Mouse (Mus musculus): Measurements from ENCODE around the gene AC124502.3. TPM values are rescaled to one million over a fixed set of nuclear protein-coding genes. Genes with fewer than 3 reads are reported as not detected.

Gene AC124502.3
- total RNA-seq, 2 experiments from 2014 or later = 1.8 to 2.8 TPM

- DNase-seq = no peak
Measured at GRCm38 (mm10) chr19:5058801-5059771, 20.4 kb downstream of the AC124502.3 start.

DNA sequence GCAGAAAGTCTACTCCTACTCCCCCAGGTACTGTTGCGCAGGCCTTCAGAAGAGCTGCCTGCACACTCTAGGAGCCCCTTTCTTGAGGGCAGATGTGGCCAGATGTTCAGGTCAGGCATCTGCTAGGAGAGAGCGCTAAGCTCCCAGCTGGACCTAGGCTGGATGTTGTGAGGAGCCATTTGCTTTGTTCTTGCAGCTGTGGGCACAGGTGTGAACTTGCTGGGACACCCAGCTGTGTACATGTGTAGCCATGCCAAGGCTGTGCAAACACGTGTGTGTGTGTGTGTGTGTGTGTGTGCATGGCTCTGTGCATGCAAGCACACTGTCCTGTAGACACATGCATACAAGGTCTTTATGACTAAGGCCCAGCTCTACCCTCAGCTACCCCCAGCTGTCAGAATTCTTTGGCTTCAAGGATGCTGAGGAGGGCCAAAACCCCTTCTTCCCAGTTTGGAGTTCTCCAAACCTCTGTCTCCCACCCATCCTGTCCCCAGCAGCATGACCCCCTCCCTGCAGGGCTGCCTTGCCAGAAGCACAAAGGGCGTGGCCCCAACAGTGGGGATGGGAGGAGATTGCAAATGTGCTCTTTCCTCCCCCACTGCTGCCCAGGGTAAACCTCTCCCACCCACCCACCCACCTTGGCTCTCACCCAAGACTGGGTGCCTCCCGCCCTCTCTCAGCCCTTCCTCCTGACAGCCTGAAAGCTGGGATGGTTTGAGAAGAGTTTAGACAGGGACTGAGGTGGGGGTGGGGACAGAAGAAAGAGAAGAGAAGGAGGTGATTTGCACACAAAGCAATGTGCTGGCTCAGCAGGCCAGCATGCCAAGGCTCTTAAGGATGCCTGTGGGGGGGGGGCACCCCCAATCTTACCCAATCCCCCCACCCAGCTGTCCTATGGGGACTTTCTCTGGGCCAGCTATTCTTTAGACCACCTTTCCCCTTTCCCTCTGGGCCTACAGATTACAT is 22.0 kb downstream of the AC124502.3 start:
- no peak for DNase-seq

- no peak for DNase-seq
Measured at GRCm38 (mm10) chr19:5062041-5062440, 23.4 kb downstream of the AC124502.3 start.

DNA sequence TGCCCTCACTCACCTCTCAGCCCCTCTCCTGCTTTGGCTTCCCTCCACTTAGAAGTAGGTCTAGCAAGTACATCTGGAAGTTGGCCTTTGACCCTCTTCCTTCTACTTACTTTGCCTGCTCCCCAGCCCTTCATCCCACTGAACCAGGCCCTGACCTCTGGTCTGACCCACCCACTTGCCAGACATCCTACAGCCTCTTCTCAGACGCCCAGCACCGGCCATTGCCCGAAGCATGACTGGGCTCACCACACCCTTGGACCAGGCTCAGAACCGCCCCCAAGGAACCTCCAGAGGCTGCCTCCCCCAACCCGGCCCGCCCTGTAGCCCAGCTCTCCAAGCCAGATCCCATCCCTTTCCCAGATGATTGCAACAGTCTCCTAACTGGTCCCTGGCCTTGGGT is 23.8 kb downstream of the AC124502.3 start:
- DNase-seq = no peak

- no peak for DNase-seq
Measured at GRCm38 (mm10) chr19:5065104-5065503, 26.4 kb downstream of the AC124502.3 start.

GRCm38 (mm10) chr19:5067040-5067799 is 28.5 kb downstream of the AC124502.3 start:
- no peak for DNase-seq

- peak; percentile 79 for DNase-seq
Measured at GRCm38 (mm10) chr19:5067867-5068569, 29.3 kb downstream of the AC124502.3 start, which contains the start of gene Cd248. TSS of gene Cd248 (plus strand) at chr19:5068078.

DNA sequence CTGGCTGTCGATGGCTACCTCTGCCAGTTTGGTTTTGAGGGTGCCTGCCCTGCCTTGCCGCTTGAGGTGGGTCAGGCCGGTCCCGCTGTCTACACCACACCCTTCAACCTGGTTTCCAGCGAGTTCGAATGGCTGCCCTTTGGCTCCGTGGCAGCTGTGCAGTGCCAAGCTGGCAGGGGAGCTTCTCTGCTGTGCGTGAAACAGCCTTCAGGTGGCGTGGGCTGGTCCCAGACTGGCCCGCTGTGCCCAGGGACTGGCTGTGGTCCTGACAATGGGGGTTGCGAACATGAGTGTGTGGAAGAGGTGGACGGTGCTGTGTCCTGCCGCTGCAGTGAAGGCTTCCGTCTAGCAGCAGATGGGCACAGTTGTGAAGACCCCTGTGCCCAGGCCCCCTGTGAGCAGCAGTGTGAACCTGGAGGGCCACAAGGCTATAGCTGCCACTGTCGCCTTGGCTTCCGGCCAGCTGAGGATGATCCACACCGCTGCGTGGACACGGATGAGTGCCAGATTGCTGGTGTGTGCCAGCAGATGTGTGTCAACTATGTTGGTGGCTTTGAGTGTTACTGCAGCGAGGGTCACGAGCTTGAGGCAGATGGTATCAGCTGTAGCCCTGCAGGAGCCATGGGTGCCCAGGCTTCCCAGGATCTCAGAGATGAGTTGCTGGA is 30.0 kb downstream of the AC124502.3 start:
- peak; percentile 48 for DNase-seq

GRCm38 (mm10) chr19:5069486-5069885 is 30.8 kb downstream of the AC124502.3 start:
- no peak for DNase-seq

- no peak for DNase-seq
Measured at GRCm38 (mm10) chr19:5069978-5070377, 31.3 kb downstream of the AC124502.3 start.

DNA sequence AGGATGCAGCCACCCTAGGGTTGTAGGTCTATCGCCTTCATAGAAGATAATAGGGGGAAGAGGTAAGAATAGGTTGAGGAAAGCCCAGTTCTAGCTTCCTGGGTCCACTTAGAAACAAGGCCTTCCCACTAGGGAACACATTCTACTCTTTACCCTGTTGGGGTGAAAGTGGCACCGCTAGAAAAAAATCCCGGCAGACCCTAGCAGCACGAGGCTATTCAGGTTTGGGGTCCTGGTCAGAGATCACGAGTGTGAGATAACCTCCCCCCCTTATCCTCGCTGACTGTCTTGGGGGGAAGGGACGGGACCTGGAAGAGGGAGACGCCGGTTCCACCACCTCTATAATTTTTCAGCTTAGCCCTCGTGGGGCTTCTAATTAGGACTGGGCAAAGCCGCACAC is 32.4 kb downstream of the AC124502.3 start:
- no peak for DNase-seq

GRCm38 (mm10) chr19:5071545-5072369 is 33.1 kb downstream of the AC124502.3 start:
- DNase-seq = peak; percentile 82

GRCm38 (mm10) chr19:5072389-5073019 is 33.8 kb downstream of the AC124502.3 start:
- DNase-seq = no peak

DNA sequence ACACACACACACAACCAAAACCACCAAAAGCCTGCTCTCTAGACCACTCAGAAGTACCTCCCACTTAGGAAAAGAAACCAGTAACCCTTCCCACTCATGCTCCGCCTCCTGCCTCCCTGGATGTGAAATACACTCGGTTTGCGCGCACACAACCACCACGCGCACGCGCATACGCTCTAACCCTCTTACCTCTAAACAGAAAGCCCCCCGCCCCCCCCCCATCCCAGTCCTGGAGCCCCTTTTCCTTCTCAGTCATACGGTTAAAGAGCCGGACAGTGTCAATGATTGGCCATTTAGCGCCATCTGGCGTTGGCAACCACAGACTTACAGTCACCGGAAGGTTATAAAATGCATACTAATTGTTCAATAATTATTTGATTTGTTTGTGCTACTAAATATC is 34.3 kb downstream of the AC124502.3 start:
- DNase-seq = peak; percentile 70

DNA sequence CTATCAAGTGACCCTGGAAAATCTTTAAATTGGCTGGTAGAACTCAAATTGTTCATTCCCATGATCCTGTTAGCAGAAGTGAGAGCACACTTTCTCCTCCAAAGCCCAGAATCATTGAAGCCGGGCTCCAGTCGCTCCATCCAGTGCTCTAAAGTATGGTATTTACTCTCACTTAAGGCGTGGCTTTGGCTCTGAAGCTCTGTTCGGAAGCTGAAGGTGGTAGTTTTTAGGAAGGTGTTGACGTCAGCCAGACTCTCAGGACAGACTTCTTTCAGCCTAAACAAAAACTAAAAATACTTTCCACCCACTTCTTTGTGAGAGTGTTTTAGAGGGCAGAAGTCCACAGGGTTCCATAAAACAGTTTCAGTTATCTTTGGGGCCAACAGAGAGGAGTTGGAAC is 34.8 kb downstream of the AC124502.3 start:
- DNase-seq = no peak

DNA sequence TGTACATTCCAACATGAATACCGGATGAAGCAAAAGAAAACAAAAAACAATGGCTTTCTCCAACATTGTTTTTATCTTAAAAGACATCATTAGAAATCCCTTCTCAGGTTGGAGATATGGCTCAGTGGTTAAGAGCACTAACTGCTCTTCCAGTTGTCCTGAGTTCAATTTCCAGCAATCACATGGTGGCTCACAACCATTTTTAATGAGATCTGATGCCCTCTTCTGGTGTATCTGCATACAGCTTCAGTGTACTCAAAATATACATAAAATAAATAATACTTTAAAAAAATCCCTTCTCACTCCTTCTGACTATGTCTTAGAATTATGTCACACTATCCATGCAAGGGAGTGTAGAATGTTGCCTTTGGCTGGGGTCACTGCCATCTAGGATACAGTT is 40.6 kb downstream of the AC124502.3 start:
- DNase-seq = no peak

- no peak for DNase-seq
Measured at GRCm38 (mm10) chr19:5082005-5082404, 43.3 kb downstream of the AC124502.3 start.

- DNase-seq = no peak
Measured at GRCm38 (mm10) chr19:5082596-5082995, 43.9 kb downstream of the AC124502.3 start.
